Mouse (Mus musculus): ENCODE measurements around the gene Tab1. TPM values are rescaled to one million over a fixed set of nuclear protein-coding genes. Genes with fewer than 3 reads are reported as not detected.

The Tab1 gene
- polyA plus RNA-seq, 1 experiment from 2014 or later, result 12.2 TPM

DNA sequence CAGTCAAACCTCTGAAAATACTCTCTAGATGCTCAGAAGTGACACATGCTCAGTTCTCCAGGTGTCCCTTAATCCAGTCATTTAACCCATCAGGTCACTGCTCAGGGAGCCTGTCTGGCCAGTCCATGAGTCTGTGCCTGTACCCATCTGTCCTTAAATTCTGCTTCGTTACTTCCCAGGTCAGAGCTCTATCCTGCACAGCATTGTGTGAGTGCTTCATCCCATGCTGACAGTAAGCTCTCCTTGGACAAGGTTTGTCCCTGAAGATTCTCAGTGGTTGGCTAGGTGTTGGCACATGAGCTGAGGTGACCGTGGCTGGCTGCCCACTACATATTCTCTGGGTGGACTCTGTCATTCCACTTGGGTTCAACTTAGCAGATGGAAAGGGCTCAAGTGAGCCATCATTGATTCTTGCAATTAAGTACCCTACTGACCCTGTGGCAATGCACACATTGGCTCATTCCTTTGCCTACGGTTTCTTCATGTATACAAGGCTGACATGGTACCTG lies 73.2 kb downstream of the Tab1 start:
- 51% methylated on average over 3 of the region's 3 CpGs for WGBS (ENCODE audit: insufficient replicate concordance)

DNA sequence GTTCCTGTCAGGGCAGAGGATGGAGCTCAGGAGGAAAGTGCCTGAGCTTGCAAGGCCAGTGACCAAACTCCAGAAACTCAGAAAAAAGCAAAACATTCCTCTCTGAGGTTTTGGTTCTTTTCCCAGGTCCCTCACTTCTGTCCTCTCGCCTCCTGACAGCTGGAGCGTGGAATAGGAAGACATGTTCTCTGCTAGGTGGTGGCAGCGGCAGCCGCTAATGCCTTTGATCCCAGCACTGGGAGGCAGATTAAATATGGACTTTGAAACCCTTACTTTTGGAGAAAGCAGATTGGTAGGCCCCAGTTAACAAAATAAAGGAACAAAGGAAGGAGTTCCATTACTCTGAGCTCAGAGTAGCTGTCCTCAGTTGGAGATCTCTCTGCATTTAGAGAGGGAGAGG lies 75.5 kb downstream of the Tab1 start:
- H3K27me3 ChIP-seq (ENCODE audit: control insufficient read depth, insufficient read depth, low read depth, low read length), result no peaks in the 10 kb centered on the region
- no peaks in the 10 kb centered on the region for H3K36me3 ChIP-seq (ENCODE audit: control insufficient read depth, insufficient read depth)
- 48% methylated on average over 4 of the region's 4 CpGs for WGBS (ENCODE audit: insufficient replicate concordance)
- no peak overlapping the region for H3K9ac ChIP-seq (ENCODE audit: low read depth, low read length)
- no peaks in the 10 kb centered on the region for H3K4me1 ChIP-seq (ENCODE audit: control insufficient read depth, low read depth, low read length)
- no peak overlapping the region for H3K4me2 ChIP-seq (ENCODE audit: low read depth, low read length)
- H3K27ac ChIP-seq (ENCODE audit: low read length), result no peak overlapping the region
- H3K4me3 ChIP-seq (ENCODE audit: low read depth, low read length), result no peak overlapping the region
- no peak for ATAC-seq (ENCODE audit: low read depth)
- no peaks in the 10 kb centered on the region for H3K9me3 ChIP-seq (replicated peaks; ENCODE audit: control insufficient read depth, low read length)

More for the DNA sequence above, 73.2 kb downstream of the Tab1 start:
- no peaks in the 10 kb centered on the region for H3K27me3 ChIP-seq (ENCODE audit: control insufficient read depth, insufficient read depth, low read depth, low read length)
- no peak overlapping the region for H3K27ac ChIP-seq (ENCODE audit: low read length)
- H3K4me1 ChIP-seq (ENCODE audit: control insufficient read depth, low read depth, low read length), result no peaks in the 10 kb centered on the region
- no peaks in the 10 kb centered on the region for H3K9me3 ChIP-seq (replicated peaks; ENCODE audit: control insufficient read depth, low read length)
- no peak for ATAC-seq (ENCODE audit: low read depth)
- no peaks in the 10 kb centered on the region for H3K36me3 ChIP-seq (ENCODE audit: control insufficient read depth, insufficient read depth)
- no peak overlapping the region for H3K4me3 ChIP-seq (ENCODE audit: low read depth, low read length)
- H3K4me2 ChIP-seq (ENCODE audit: low read depth, low read length), result no peak overlapping the region
- no peak overlapping the region for H3K9ac ChIP-seq (ENCODE audit: low read depth, low read length)

Other genes with a start within 250 kb of the Tab1 start
- gene Apobec3, start 241.5 kb upstream of the Tab1 start, polyA plus RNA-seq (2015; fragmentation: Nextera tagmentation; extraction: Ambion mirVana), result 33.1 and 35.2 TPM in 2 replicates
- gene Cbx7, start 162.0 kb upstream of the Tab1 start, polyA plus RNA-seq (2015; fragmentation: Nextera tagmentation; extraction: Ambion mirVana), result 1.2 TPM in 2 replicates
- 0.40 and 0.47 TPM in 2 replicates for gene Pdgfb, start 118.2 kb upstream of the Tab1 start, polyA plus RNA-seq (2015; fragmentation: Nextera tagmentation; extraction: Ambion mirVana)
- 11.3 and 12.7 TPM in 2 replicates for gene Syngr1, start 41.8 kb upstream of the Tab1 start, polyA plus RNA-seq (2015; fragmentation: Nextera tagmentation; extraction: Ambion mirVana)
- gene Rpl3, start 41.3 kb upstream of the Tab1 start, polyA plus RNA-seq (2015; fragmentation: Nextera tagmentation; extraction: Ambion mirVana), result 481 and 545 TPM in 2 replicates
- gene Mgat3, start 40.6 kb downstream of the Tab1 start, polyA plus RNA-seq (2015; fragmentation: Nextera tagmentation; extraction: Ambion mirVana), result 0.36 and 0.55 TPM in 2 replicates
- 14.4 and 16.0 TPM in 2 replicates for gene Mief1, start 100.9 kb downstream of the Tab1 start, polyA plus RNA-seq (2015; fragmentation: Nextera tagmentation; extraction: Ambion mirVana)
- gene AC140267.1, start 102.7 kb downstream of the Tab1 start, polyA plus RNA-seq (2015; fragmentation: Nextera tagmentation; extraction: Ambion mirVana), result not detected in 2 replicates
- 138 and 139 TPM in 2 replicates for gene Atf4, start 122.1 kb downstream of the Tab1 start, polyA plus RNA-seq (2015; fragmentation: Nextera tagmentation; extraction: Ambion mirVana)
- gene Rps19bp1, start 131.2 kb downstream of the Tab1 start, polyA plus RNA-seq (2015; fragmentation: Nextera tagmentation; extraction: Ambion mirVana), result 21.2 and 24.9 TPM in 2 replicates
- not detected in 2 replicates for gene Cacna1i, start 154.1 kb downstream of the Tab1 start, polyA plus RNA-seq (2015; fragmentation: Nextera tagmentation; extraction: Ambion mirVana)

Data from liver, embryonic 16.5 days (tissue).